Mouse (Mus musculus): ENCODE data around the gene Map3k3. TPM values are rescaled to one million over a fixed set of nuclear protein-coding genes. Genes with fewer than 3 reads are reported as not detected.
A peak's percentile ranks its signal among the peaks of the same experiment; 100 is the strongest.
"Not testable (repeated sequence)": the region's sequence is repeated elsewhere in the genome, so short reads cannot be mapped to it uniquely, and the experiment has no call there.

Gene Map3k3
- polyA plus RNA-seq, 1 experiment from 2014 or later: 25.7 TPM

DNA sequence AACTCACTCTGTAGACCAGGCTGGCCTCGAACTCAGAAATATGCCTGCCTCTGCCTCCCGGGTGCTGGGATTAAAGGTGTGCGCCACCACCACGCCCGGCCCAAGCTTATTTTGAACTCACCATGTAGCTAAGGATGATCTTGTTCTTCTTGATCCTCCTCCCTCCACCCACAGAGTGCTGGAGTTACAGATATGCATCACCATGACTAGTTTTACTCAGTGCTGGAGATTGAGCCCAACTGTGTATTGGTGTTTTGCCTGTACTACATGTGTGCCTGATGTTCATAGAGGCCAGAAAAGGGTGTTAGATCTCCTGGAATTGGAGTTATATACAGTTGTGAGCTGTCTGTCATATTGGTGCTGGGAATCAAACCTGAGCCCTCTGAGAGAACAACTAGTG lies 37.8 kb downstream of the Map3k3 start:
- Histone ChIP-seq H3K4me1 (ENCODE audit: control insufficient read depth, insufficient read depth, low read length) (no peaks in the 10 kb centered on the region), H3K4me3 (ENCODE audit: low read length) (no peak overlapping the region), H3K9ac (ENCODE audit: low read depth, low read length) (no peak overlapping the region), H3K9me3 (ENCODE audit: control insufficient read depth, low read length) (no peaks in the 10 kb centered on the region), H3K36me3 (ENCODE audit: control insufficient read depth, insufficient read depth, low read length) (peaks cover 61% of the 10 kb centered on the region), H3K4me2 (replicated peaks; ENCODE audit: low read depth, low read length) (no peak overlapping the region), H3K27ac (ENCODE audit: low read depth, low read length) (no peak overlapping the region), H3K27me3 (ENCODE audit: control insufficient read depth, insufficient read depth, low read length) (no peaks in the 10 kb centered on the region)
- no peak for ATAC-seq (ENCODE audit: low FRiP score, low TSS enrichment)
- WGBS: 92% methylated on average over 5 of the region's 5 CpGs

DNA sequence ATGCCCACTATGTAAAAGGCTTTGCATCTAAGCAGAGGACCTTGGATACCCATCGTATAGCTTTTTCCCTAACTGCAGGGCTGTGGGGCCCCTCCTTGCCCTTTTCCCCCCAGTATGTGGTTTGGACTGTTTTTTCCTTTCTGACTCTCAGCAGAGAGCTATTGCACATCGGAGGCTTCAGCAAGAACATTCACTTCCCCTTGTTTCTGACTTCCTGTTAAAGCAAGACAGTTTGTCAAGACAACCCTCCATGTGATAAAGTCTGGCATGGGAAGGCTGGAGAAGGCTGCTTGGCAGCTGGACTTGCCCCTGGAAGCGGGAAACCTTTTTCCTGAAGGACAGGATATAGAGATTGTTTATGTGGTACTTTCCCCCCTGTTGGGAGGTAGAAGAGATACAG lies 38.3 kb downstream of the Map3k3 start:
- Histone ChIP-seq H3K4me2 (replicated peaks; ENCODE audit: low read depth, low read length) (no peak overlapping the region), H3K4me3 (ENCODE audit: low read length) (no peak overlapping the region), H3K9ac (ENCODE audit: low read depth, low read length) (no peak overlapping the region), H3K4me1 (ENCODE audit: control insufficient read depth, insufficient read depth, low read length) (no peaks in the 10 kb centered on the region), H3K27ac (ENCODE audit: low read depth, low read length) (no peak overlapping the region), H3K9me3 (ENCODE audit: control insufficient read depth, low read length) (no peaks in the 10 kb centered on the region), H3K36me3 (ENCODE audit: control insufficient read depth, insufficient read depth, low read length) (peaks cover 55% of the 10 kb centered on the region), H3K27me3 (ENCODE audit: control insufficient read depth, insufficient read depth, low read length) (no peaks in the 10 kb centered on the region)
- no peak for ATAC-seq (ENCODE audit: low FRiP score, low TSS enrichment)
- WGBS: 75% methylated on average over 3 of the region's 3 CpGs

DNA sequence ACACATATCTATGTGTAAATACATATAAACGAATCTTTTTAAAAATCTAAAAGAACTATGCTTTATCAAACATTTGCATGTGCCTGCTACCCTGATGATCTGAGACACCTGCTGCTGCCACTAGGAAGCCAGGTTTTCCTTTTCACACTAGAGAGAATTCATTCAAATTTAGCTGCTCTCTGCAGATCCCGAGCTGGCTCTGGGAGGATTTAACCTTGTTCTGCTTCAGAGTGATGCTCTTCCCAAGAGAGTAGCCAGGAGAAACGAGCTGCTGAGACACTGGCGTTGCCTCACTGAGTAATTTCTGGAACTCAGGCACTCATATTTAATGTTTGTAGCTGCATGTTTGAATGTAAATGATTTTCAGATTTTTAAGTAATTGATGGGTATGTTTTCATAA lies 40.4 kb downstream of the Map3k3 start:
- Histone ChIP-seq H3K4me2 (replicated peaks; ENCODE audit: low read depth, low read length) (no peak overlapping the region), H3K27ac (ENCODE audit: low read depth, low read length) (no peak overlapping the region), H3K9ac (ENCODE audit: low read depth, low read length) (no peak overlapping the region), H3K27me3 (ENCODE audit: control insufficient read depth, insufficient read depth, low read length) (no peaks in the 10 kb centered on the region), H3K36me3 (ENCODE audit: control insufficient read depth, insufficient read depth, low read length) (peaks cover 49% of the 10 kb centered on the region), H3K4me3 (ENCODE audit: low read length) (no peak overlapping the region), H3K4me1 (ENCODE audit: control insufficient read depth, insufficient read depth, low read length) (no peaks in the 10 kb centered on the region), H3K9me3 (ENCODE audit: control insufficient read depth, low read length) (no peaks in the 10 kb centered on the region)
- 80% methylated on average over 4 of the region's 4 CpGs for WGBS
- no peak for ATAC-seq (ENCODE audit: low FRiP score, low TSS enrichment)

DNA sequence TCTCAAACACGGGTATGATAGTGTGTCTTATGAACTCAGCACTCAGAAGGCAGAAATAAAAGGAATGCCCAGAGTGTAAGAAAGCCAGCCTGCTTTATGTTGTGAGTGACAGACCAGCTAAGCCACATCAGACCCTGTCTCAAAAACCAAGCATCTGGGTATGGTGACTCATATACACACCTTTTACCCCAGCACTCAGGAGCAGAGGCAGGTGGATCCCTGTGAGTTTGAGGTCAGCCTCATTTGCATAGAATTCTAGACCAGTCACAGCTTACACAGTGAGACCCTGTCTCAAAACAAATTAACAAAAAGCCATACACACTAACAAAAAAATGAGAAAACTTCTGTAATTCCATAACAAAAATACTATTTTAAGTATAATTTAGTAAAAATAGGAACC lies 41.4 kb downstream of the Map3k3 start:
- Histone ChIP-seq H3K9ac (ENCODE audit: low read depth, low read length) (no peak overlapping the region), H3K27me3 (ENCODE audit: control insufficient read depth, insufficient read depth, low read length) (no peaks in the 10 kb centered on the region), H3K4me2 (replicated peaks; ENCODE audit: low read depth, low read length) (no peak overlapping the region), H3K27ac (ENCODE audit: low read depth, low read length) (no peak overlapping the region), H3K4me1 (ENCODE audit: control insufficient read depth, insufficient read depth, low read length) (no peaks in the 10 kb centered on the region), H3K36me3 (ENCODE audit: control insufficient read depth, insufficient read depth, low read length) (peaks cover 51% of the 10 kb centered on the region), H3K4me3 (ENCODE audit: low read length) (no peak overlapping the region), H3K9me3 (ENCODE audit: control insufficient read depth, low read length) (no peaks in the 10 kb centered on the region)
- WGBS: 82% methylated on average over 1 of the region's 1 CpGs
- no peak for ATAC-seq (ENCODE audit: low FRiP score, low TSS enrichment)

DNA sequence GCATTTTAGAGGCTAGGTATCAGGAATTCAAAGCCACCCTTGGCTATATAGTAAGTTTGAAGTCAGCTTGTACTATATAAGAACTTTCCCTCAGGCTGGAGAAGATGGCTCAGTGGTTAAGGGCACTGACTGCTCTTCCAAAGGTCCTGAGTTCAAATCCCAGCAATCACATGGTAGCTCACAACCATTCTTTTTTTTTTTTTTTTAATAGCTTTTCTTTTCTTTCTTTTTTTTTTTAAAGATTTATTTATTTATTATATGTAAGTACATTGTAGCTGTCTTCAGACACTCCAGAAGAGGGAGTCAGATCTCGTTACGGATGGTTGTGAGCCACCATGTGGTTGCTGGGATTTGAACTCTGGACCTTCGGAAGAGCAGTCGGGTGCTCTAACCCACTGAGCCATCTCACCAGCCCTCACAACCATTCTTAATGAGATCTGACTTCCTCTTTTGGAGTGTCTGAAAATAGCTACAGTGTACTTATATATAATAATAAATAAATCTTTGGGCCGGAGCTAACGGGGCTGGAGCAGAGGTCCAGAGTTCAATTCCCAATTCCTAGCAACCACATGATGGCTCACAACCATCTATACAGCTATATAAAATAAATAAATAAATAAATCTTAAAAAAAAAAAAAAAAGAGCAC lies 42.4 kb downstream of the Map3k3 start:
- not testable (repeated sequence) for H3K4me1 ChIP-seq (ENCODE audit: control insufficient read depth, insufficient read depth, low read length); ATAC-seq (ENCODE audit: low FRiP score, low TSS enrichment); H3K27me3 ChIP-seq (ENCODE audit: control insufficient read depth, insufficient read depth, low read length); H3K4me3 ChIP-seq (ENCODE audit: low read length); H3K4me2 ChIP-seq (replicated peaks; ENCODE audit: low read depth, low read length); H3K9me3 ChIP-seq (ENCODE audit: control insufficient read depth, low read length); H3K9ac ChIP-seq (ENCODE audit: low read depth, low read length); H3K27ac ChIP-seq (ENCODE audit: low read depth, low read length)
- WGBS: 95% methylated on average over 4 of the region's 6 CpGs
- H3K36me3 ChIP-seq (ENCODE audit: control insufficient read depth, insufficient read depth, low read length): peaks cover 46% of the 10 kb centered on the region

DNA sequence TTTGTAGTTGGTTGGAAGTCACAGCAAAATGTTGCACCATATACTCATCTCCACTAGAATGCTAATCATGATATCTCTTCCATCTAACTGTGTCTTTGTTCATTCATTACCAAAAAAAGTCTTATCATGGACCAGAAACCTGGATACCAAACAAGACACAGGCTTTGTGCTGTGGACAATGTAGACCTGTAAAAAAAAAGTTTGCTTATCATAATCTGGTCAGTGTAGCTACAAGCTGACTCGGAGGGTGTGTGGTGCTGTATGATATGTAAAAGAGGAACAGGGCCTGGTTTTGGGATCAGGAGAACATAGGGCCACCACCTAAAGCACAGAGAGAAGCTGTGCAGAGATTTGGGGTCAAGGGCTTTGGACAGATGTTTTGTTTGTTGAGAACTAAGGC lies 45.1 kb downstream of the Map3k3 start:
- Histone ChIP-seq H3K9ac (ENCODE audit: low read depth, low read length) (no peak overlapping the region), H3K27ac (ENCODE audit: low read depth, low read length) (no peak overlapping the region), H3K4me3 (ENCODE audit: low read length) (no peak overlapping the region), H3K36me3 (ENCODE audit: control insufficient read depth, insufficient read depth, low read length) (peaks cover 34% of the 10 kb centered on the region), H3K9me3 (ENCODE audit: control insufficient read depth, low read length) (no peaks in the 10 kb centered on the region), H3K4me2 (replicated peaks; ENCODE audit: low read depth, low read length) (no peak overlapping the region), H3K4me1 (ENCODE audit: control insufficient read depth, insufficient read depth, low read length) (peaks cover 3% of the 10 kb centered on the region; the same call in 1 of the 2 replicates), H3K27me3 (ENCODE audit: control insufficient read depth, insufficient read depth, low read length) (no peaks in the 10 kb centered on the region)
- no peak for ATAC-seq (ENCODE audit: low FRiP score, low TSS enrichment)
- 90% methylated on average over 1 of the region's 1 CpGs for WGBS

DNA sequence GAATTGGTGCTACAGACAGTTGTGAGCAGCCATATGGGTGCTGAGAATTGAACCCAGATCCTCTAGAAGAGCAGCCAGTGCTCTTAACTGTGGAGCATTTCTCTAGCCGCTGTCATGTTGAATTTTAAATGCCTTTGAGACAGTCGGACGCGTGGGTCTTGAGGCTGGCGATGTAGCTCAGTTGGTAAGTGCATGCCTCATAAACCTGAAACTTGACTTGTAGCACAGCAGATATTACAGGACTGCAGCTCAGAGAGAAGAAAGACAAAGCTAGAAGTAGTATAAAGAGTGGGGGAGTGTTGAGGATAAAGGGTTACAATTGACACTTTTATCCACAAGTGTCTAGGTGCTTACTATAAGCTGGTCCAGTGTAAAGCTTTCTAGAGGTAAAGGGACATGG lies 48.1 kb downstream of the Map3k3 start:
- H3K36me3 ChIP-seq (ENCODE audit: control insufficient read depth, insufficient read depth, low read length): peaks cover 31% of the 10 kb centered on the region
- H3K9me3 ChIP-seq (ENCODE audit: control insufficient read depth, low read length): no peaks in the 10 kb centered on the region
- H3K27me3 ChIP-seq (ENCODE audit: control insufficient read depth, insufficient read depth, low read length): no peaks in the 10 kb centered on the region
- H3K4me2 ChIP-seq (replicated peaks; ENCODE audit: low read depth, low read length): no peak overlapping the region
- ATAC-seq (ENCODE audit: low FRiP score, low TSS enrichment): no peak
- H3K27ac ChIP-seq (ENCODE audit: low read depth, low read length): no peak overlapping the region
- no peak overlapping the region for H3K9ac ChIP-seq (ENCODE audit: low read depth, low read length)
- H3K4me3 ChIP-seq (ENCODE audit: low read length): no peak overlapping the region
- 59% methylated on average over 5 of the region's 5 CpGs for WGBS
- H3K4me1 ChIP-seq (ENCODE audit: control insufficient read depth, insufficient read depth, low read length): peaks cover 8% of the 10 kb centered on the region; the same call in 1 of the 2 replicates

DNA sequence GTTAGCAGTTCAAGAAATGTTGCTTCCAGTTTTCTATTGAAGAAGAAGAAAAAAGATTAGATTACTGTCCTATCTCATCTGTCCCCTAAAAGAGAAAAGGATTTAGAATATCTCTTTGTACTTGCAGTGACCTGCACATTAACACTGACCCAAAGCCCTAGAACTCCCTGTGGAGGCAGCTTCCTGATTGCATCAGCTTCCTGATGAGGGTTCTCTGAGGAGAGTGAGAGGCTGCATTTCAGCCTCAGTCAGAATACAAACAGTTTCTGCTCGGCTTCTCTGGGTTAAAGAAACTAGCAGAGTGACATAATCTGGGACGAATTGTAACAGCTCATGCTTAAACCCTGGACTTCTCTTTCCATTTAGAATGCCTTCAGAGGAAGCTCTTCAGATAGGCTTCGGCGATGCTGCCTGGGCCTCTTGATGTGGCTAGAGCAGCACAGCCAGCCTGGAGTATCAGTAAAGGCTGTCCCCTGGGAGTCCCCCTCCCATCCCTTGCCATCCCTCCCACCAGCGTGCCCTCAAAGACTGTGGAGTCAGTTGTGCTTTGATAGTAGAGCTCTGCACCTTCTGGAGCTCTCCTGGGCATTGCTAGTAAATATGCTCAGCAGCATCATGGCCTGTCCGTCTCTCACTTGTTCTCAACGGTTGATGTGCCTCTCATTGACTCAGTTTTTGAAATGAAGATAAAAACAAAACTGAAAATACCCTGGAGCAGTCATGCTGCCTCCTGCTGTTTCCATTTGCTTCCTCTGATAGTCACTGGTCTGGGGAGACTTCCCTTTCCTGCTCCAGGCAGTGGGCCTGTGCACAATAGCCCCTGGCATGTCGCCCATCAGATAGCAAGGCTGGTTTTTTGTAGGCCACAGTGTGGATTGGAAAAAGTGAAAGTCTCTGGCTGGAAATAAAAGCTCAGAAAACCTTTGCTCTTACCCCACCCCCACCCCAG lies 50.4 kb downstream of the Map3k3 start:
- Histone ChIP-seq H3K27ac (ENCODE audit: low read depth, low read length) (peak overlapping the region; percentile 81), H3K27me3 (ENCODE audit: control insufficient read depth, insufficient read depth, low read length) (no peaks in the 10 kb centered on the region), H3K4me3 (ENCODE audit: low read length) (no peak overlapping the region), H3K4me2 (replicated peaks; ENCODE audit: low read depth, low read length) (peak overlapping the region; percentile 12; the same call in 1 of the 2 replicates), H3K36me3 (ENCODE audit: control insufficient read depth, insufficient read depth, low read length) (peaks cover 26% of the 10 kb centered on the region; the same call in 1 of the 2 replicates), H3K9ac (ENCODE audit: low read depth, low read length) (peak overlapping the region; percentile 3; the same call in 1 of the 2 replicates), H3K9me3 (ENCODE audit: control insufficient read depth, low read length) (no peaks in the 10 kb centered on the region), H3K4me1 (ENCODE audit: control insufficient read depth, insufficient read depth, low read length) (peaks cover 8% of the 10 kb centered on the region; the same call in 1 of the 2 replicates)
- peak; percentile 83; the same call in 1 of the 2 replicates for ATAC-seq (ENCODE audit: low FRiP score, low TSS enrichment)
- WGBS: 39% methylated on average over 8 of the region's 8 CpGs

DNA sequence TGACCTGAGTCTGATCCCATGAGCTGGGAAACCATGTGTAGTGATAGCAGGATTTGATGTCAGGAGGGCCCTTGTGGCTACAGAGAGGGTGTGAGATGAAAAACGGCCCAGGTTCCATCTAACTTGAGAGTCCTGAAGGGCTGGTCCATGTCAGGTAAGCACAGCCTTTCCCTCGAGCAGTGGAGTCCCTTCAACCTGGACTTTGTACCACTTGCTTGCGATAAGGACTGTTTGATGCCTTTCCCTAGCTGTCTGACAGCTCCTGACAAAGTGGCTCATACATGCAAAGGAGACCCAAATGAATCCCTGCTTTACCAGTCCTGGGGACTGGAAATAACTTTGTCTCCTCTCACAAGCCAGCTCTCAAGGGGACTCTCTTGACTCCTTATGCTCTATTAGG lies 66.8 kb downstream of the Map3k3 start:
- H3K27me3 ChIP-seq (ENCODE audit: control insufficient read depth, insufficient read depth, low read length): no peaks in the 10 kb centered on the region
- WGBS: 82% methylated on average over 3 of the region's 3 CpGs
- no peak overlapping the region for H3K9ac ChIP-seq (ENCODE audit: low read depth, low read length)
- H3K4me1 ChIP-seq (ENCODE audit: control insufficient read depth, insufficient read depth, low read length): no peaks in the 10 kb centered on the region
- H3K9me3 ChIP-seq (ENCODE audit: control insufficient read depth, low read length): no peaks in the 10 kb centered on the region
- H3K36me3 ChIP-seq (ENCODE audit: control insufficient read depth, insufficient read depth, low read length): peaks cover 85% of the 10 kb centered on the region
- no peak overlapping the region for H3K4me2 ChIP-seq (replicated peaks; ENCODE audit: low read depth, low read length)
- ATAC-seq (ENCODE audit: low FRiP score, low TSS enrichment): no peak
- no peak overlapping the region for H3K4me3 ChIP-seq (ENCODE audit: low read length)
- no peak overlapping the region for H3K27ac ChIP-seq (ENCODE audit: low read depth, low read length)
